Comparison of ENCODE assay signal across 8 mouse cellular contexts in the genomic region with DNA sequence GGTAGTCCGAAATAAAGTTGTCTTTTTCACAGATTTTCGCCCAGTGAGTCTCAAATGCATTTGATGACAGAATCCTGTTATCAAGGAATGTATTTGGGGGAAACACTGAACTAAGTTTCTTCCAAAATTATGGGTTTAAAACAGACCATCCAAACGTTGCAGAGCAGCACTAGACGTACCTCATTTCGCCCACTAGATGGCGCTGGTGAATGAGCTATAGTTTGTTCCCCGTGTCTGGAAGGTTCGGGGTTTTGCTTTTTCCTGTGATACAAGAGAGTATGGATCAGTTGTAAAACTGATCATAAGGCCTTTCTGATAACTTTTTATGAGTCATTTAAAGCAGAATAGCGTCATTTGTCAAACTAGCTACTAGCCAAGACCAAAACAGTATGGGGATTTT.
DNase-seq lines count a peak whose midpoint lies in the region; ATAC-seq and TF ChIP-seq lines count a peak whose summit lies in the region.

No protein-coding gene starts in this region.

- no peak overlapping the region for H3K27ac ChIP-seq in spleen, adult 2 months (ENCODE audit: insufficient read depth, low read length)
- H3K27ac ChIP-seq in limb, embryonic 13.5 days: 0 out of 2 replicates have a peak overlapping the region, but pooled peaks have one; percentile 44

- intact Hi-C loops in heart, postnatal 10 days (cut with DNase I): loop anchor here (2.0 to 5.0 kb wide), 2 partner anchors 699 to 1629 kb away; no protein-coding TSS in a partner anchor

- peak in 1 of 2 experiments; percentile 4 for DNase-seq in spleen, adult 2 months (ENCODE audit: low read depth in 1 of 2, low spot score in 2 of 2)
- no peak for DNase-seq in spleen, postnatal 14 days (ENCODE audit: low spot score in 2 of 2)
- DNase-seq in adrenal gland, postnatal 14 days: peak; percentile 77
- peak; percentile 45 for DNase-seq in embryo, embryonic 11.5 days (ENCODE audit: low read depth, low spot score)
- DNase-seq in heart, postnatal 10 days: peak; percentile 49 to 72
- DNase-seq in retina, postnatal 7 days (ENCODE audit: low read depth, low spot score): peak; percentile 47

- H3K36me3 ChIP-seq in spleen, adult 2 months (ENCODE audit: control insufficient read depth, insufficient read depth, low read length): no peaks in the 10 kb centered on the region
- H3K36me3 ChIP-seq in limb, embryonic 13.5 days: no peaks in the 10 kb centered on the region

- H3K9me3 ChIP-seq in limb, embryonic 13.5 days: peaks cover 3% of the 10 kb centered on the region; the same call in 1 of the 2 replicates

- ATAC-seq in limb, embryonic 13.5 days (ENCODE audit: low FRiP score, low read depth): no peak
- no peak for ATAC-seq in erythroblast, adult 5-6 weeks (replicated peaks; ENCODE audit: low FRiP score, poor library complexity, severe bottlenecking)

- 8% methylated on average over 9 of the region's 9 CpGs for WGBS in spleen, adult 2 months
- WGBS in limb, embryonic 13.5 days: 2% methylated on average over 9 of the region's 9 CpGs

- no peak for TF ChIP-seq POLR2A in spleen, adult 2 months (IDR thresholded peaks at IDR 0.05; ENCODE audit: low read depth, low read length)

- no peak overlapping the region for H3K4me3 ChIP-seq in spleen, adult 2 months (ENCODE audit: extremely low read depth, insufficient read depth, insufficient read length)
- 0 out of 2 replicates have a peak overlapping the region, but pooled peaks have one; percentile 13 for H3K4me3 ChIP-seq in limb, embryonic 13.5 days

- H3K4me2 ChIP-seq in limb, embryonic 13.5 days (replicated peaks): peak overlapping the region; percentile 49

- H3K4me1 ChIP-seq in spleen, adult 2 months (ENCODE audit: control insufficient read depth, insufficient read depth, insufficient read length): no peaks in the 10 kb centered on the region
- H3K4me1 ChIP-seq in limb, embryonic 13.5 days: peaks cover 23% of the 10 kb centered on the region

- H3K9ac ChIP-seq in limb, embryonic 13.5 days: no peak overlapping the region

- peak; percentile 43; the same call in 1 of the 2 replicates for TF ChIP-seq CTCF in spleen, adult 2 months (IDR thresholded peaks at IDR 0.05; ENCODE audit: extremely low read depth, insufficient read depth, insufficient read length, insufficient replicate concordance)

- no peaks in the 10 kb centered on the region for H3K27me3 ChIP-seq in spleen, adult 2 months (ENCODE audit: control insufficient read depth, insufficient read depth, low read length)
- peaks cover 21% of the 10 kb centered on the region for H3K27me3 ChIP-seq in limb, embryonic 13.5 days

Comparison
In these comparisons a context has a peak if more than half of its experiments do, and no peak if none do; other contexts are left out.
1. DNase-seq: peak in adrenal gland, postnatal 14 days (single experiment), embryo, embryonic 11.5 days (single experiment), heart, postnatal 10 days (2 of 2) and retina, postnatal 7 days (single experiment); none in spleen, postnatal 14 days (0 of 2).